Mouse (Mus musculus) kidney, postnatal 14 days (tissue): ENCODE data around the gene Gm6880.
"Not testable (repeated sequence)": the region's sequence is repeated elsewhere in the genome, so short reads cannot be mapped to it uniquely, and the experiment has no call there.

Source experiments
- DNase-seq: peaks from one replicate; pipeline ENCODE4 v3.0.0; 2022; ENCODE audit warnings: mixed read lengths

Gm6880 gene

DNA sequence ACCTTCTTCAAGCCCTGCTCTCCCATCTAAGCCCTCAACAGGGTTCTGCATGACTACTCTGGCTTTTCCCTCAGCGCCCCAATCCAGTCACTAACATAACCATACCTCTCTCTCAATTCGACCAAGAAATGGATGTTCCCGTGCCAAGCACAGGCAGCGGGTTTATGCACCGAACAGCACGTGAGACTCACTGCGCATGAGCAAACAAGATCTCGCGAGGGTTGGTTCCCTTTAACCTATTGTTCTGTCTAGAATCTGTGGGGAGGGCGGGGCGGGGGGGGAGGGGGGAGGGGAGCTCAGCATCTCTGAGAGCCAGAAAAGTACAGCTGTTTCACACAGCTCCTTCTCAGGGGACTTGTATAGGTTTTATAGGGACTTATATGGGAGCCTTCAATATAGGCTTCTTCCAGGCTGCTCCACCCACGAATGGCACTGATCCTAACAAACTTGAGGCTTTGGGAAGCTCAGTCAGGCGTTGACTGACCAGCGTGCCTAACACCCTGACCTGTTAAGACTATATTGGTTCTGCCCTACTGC is at the start of gene Gm6880:
Gene Gm6880 (minus strand): TSS at position 51 of the 537 bp plus-strand sequence.
- DNase-seq, result not testable (repeated sequence)

DNA sequence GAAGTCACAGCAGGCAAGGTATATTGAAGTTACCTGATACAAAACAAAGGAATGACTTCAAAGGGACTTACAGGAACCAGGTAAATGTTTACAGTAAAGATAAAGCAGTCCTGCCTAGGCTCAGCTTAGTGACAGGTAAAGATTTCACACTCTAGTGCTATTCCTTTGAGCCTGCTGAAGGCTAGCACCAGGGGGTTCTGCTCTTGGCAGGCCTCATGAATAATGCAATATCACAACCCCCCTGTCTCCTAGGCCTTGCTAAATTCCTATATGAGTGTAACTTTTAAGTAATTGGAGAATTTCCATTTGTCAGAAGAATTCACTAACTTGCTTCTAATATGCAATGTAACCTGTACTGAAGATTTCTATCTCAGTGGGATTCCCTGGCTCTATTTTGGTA is 36.3 kb upstream of the Gm6880 start:
- not testable (repeated sequence) for DNase-seq

DNA sequence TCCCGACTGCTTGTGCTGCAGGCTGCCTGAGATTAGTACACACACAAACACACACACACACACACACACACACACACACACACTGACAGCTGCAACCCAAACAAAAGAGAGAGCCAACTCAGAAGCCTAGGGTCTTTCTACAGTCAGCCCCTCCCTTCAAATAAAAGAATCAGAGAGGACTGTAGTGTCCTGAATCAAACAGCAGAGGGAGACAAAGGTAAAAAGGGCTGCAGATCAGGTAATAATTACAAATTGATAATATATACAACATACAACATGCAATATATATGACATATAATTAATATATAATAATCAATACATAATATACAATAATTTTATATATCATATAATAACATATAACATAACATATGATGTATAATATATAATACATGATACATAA is 15.9 kb upstream of the Gm6880 start:
- DNase-seq, result no peak

DNA sequence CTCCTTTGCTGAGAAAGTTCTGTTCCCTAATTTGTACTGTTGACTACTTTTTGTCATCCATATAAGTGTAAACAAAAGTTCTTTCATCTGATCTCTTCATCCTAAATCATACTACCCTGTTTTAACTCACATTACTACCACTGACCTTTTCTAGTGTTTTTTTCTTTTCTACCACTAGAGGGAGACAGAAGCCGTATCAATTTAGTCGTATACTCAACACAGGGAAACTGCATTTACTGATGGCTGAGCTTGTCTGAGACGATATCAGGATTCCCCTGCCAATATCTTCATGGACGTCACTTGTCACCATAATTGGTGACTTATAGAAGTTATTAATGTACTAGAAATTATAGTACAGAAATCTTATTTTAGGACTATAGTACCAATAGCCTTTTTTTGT is 28.4 kb downstream of the Gm6880 start:
- no peak for DNase-seq

- DNase-seq, result no peak
These were observed 29.9 kb downstream of the Gm6880 start for GRCm38 (mm10) chrX:74451157-74451912.
